Mouse (Mus musculus) liver, adult 2 months (tissue): ENCODE measurements at regions not wholly inside any gene's neighbourhood (a gene's known extent, or its start where the extent isn't known, plus 50 kb on each side); places are given as distances from the start of the nearest gene placed in this dataset.

Source experiments
- DNase-seq: peaks from one replicate; pipeline ENCODE4 v3.0.0-alpha.2; 2011; ENCODE audit warnings: low read depth, low spot score; ENCODE audit errors: extremely low read depth
- H3K27ac ChIP-seq: fragments of 200-500 bp; replicated peaks from 2 replicates; pipeline ENCODE4 v1.5.1; 2012; ENCODE audit warnings: low read depth, mild to moderate bottlenecking, control low read depth, inconsistent platforms, low read length; ENCODE audit not compliant: insufficient read depth
- H3K27me3 ChIP-seq: fragments of 200-500 bp; 2 replicates; pipeline ENCODE4 v1.6.1; 2012; ENCODE audit warnings: mild to moderate bottlenecking, moderate library complexity, low read length, inconsistent platforms; ENCODE audit not compliant: control insufficient read depth, insufficient read depth
- H3K36me3 ChIP-seq: fragments of 200-500 bp; 2 replicates; pipeline ENCODE4 v1.6.1; 2012; ENCODE audit warnings: low read length, inconsistent platforms; ENCODE audit not compliant: control insufficient read depth, insufficient read depth
- H3K4me1 ChIP-seq: fragments of 200-500 bp; 2 replicates; pipeline ENCODE4 v1.6.1; 2011; ENCODE audit warnings: low read length; ENCODE audit not compliant: control insufficient read depth, insufficient read depth
- H3K4me3 ChIP-seq: fragments of 200-500 bp; 2 replicates; pipeline ENCODE4 v1.5.1; 2011; ENCODE audit warnings: low read depth, mild to moderate bottlenecking, control low read depth, low read length, moderate library complexity; ENCODE audit not compliant: insufficient read depth
- H3K79me2 ChIP-seq: fragments of 200-500 bp; 2 replicates; pipeline ENCODE4 v1.6.1; 2012; ENCODE audit warnings: inconsistent platforms, mild to moderate bottlenecking, low read length, moderate library complexity; ENCODE audit not compliant: control insufficient read depth, insufficient read depth
- H3K9ac ChIP-seq: fragments of 200-500 bp; 2 replicates; pipeline ENCODE4 v1.6.1; 2012; ENCODE audit warnings: low read depth, mild to moderate bottlenecking, control low read depth, inconsistent platforms, low read length
- CTCF ChIP-seq: fragments of 200-500 bp; IDR thresholded peaks from 2 replicates; pipeline ENCODE4 v1.5.1; 2011; ENCODE audit warnings: low read depth, low read length, control low read depth
- POLR2A ChIP-seq: fragments of 200-500 bp; IDR thresholded peaks from 2 replicates; pipeline ENCODE4 v1.6.1; 2011; ENCODE audit warnings: low read length, control low read depth; ENCODE audit not compliant: insufficient read depth; ENCODE audit errors: extremely low read depth
- WGBS: fragments of 180-500 bp; shearing (Covaris S2); methylation state at CpG from one replicate; pipeline ENCODE4 v1.1.7; 2018; 5-methylcytosine and 5-hydroxymethylcytosine counted together

DNA sequence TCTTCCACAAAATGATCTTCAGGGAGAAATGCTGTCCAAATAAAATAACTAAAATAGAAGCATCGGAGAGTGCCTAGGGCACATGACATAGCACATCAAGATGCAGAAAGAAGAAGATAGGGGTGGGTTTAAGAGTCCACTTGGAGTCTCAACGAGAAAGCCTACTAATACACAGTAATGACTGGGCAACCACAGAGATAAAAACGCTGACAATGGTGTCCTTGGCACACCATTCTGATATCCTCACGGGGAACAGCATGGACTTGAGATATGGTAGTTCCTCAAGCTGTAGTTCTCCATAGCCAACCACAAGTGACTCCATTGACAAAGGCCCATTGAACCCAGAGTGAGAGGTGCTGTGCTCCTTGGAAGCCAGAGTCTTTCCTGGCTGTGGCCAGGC is 105.8 kb downstream of the Dad1 start:
- Histone ChIP-seq H3K4me1 (no peaks in the 10 kb centered on the region), H3K36me3 (no peaks in the 10 kb centered on the region), H3K27ac (no peak overlapping the region), H3K9ac (no peak overlapping the region), H3K27me3 (no peaks in the 10 kb centered on the region), H3K79me2 (no peaks in the 10 kb centered on the region), H3K4me3 (no peak overlapping the region)
- no peak for DNase-seq
- TF ChIP-seq CTCF (no peak), POLR2A (no peak)
- WGBS: 86% methylated on average over 4 of the region's 4 CpGs

DNA sequence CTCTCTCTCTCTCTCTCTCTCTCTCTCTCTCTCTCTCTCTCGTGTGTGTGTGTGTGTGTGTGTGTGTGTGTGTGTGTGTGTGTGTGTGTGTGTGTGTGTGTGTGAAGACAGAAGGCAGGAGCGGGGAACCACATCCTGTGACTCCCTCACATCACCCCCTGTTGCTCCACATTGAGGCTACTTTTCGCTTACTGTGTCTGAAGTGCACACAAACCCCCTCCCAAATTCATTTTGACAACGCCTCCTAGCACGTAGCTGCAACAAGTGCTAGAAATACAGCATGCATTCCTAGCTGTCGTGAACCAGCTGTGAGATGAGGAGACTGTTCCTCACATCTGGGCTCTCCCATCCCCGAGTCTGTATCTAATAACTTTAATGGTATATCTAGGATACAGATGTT is 106.4 kb downstream of the Dad1 start:
- Histone ChIP-seq H3K9ac (no peak overlapping the region), H3K4me1 (no peaks in the 10 kb centered on the region), H3K4me3 (no peak overlapping the region), H3K27me3 (no peaks in the 10 kb centered on the region), H3K27ac (no peak overlapping the region), H3K79me2 (no peaks in the 10 kb centered on the region), H3K36me3 (no peaks in the 10 kb centered on the region)
- WGBS: 90% methylated on average over 6 of the region's 7 CpGs
- no peak for TF ChIP-seq CTCF
- no peak for TF ChIP-seq POLR2A
- DNase-seq: no peak

DNA sequence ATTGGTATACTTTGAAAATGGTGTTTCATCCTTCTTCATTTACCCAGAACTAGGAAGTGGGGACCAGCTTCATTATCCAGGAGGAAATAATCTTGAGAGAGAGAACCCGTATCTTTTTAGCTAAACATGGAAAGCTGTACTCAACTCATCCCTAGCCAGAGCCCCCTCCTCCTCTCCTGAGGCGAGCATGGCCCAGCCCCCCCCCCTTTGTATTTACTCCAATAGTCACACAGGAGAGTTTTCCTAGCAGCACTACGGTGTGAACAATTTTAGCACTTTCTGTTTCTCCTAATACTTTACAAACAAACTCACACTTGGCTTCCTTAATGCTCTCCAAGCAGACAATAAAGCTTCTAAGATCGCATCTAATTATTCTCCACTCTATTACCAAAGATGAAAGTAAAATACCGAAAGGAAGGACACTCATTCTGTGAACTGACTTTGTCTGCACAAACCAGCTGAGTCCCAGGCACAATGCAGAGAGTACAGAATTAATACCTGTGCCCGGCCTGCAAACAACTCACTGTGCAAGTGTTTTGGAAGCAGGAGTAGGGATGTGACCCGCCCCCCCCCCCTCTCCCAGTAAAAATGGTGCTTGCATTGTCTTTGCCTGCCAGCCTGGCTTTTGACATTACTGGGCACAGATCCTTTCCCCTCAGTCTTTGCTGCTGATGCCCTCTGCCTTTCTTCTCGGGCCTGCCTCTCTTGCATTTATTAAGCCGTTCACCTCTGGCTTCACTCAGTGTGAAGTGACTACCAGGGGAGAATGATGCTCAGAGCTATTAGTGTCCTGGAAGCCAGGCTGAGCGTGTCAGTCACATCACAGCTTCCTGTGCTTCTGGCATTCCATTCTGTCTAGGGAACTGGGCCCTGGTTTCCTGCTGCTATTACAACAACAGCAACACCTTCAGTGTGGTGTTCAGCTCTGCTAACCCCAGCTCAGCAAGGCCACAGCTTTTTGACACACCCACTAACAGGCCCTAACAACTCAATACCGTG is 107.9 kb downstream of the Dad1 start:
- no peak for DNase-seq
- no peaks in the 10 kb centered on the region for H3K27me3 ChIP-seq
- no peak overlapping the region for H3K27ac ChIP-seq
- no peaks in the 10 kb centered on the region for H3K79me2 ChIP-seq
- no peaks in the 10 kb centered on the region for H3K4me1 ChIP-seq
- TF ChIP-seq CTCF (no peak), POLR2A (no peak)
- 62% methylated on average over 11 of the region's 11 CpGs for WGBS
- no peaks in the 10 kb centered on the region for H3K36me3 ChIP-seq
- H3K9ac ChIP-seq: no peak overlapping the region
- H3K4me3 ChIP-seq: no peak overlapping the region

DNA sequence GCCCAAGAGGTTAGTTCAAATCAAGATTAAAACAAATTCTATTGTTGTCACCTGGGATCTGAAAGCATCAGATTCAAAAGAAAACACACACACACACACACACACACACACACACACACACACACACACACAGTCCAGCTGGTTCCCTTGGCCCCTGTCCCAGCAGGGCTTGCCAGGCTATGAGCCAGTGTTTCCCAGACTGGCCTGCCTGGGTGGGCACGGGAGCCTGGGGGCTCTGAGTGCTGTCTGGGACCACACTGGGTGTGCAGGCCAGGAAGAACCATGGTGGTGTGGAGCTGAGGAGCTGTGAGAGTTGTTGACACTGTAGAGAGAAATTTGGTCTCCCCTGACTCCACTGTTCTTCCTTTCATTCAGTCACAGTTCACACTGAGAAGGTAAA is 110.1 kb downstream of the Dad1 start:
- H3K36me3 ChIP-seq: no peaks in the 10 kb centered on the region
- no peak overlapping the region for H3K27ac ChIP-seq
- DNase-seq: no peak
- WGBS: 75% methylated on average over 1 of the region's 1 CpGs
- no peaks in the 10 kb centered on the region for H3K27me3 ChIP-seq
- H3K4me1 ChIP-seq: no peaks in the 10 kb centered on the region
- no peak overlapping the region for H3K4me3 ChIP-seq
- TF ChIP-seq CTCF: no peak
- no peak for TF ChIP-seq POLR2A
- H3K79me2 ChIP-seq: no peaks in the 10 kb centered on the region
- H3K9ac ChIP-seq: no peak overlapping the region

DNA sequence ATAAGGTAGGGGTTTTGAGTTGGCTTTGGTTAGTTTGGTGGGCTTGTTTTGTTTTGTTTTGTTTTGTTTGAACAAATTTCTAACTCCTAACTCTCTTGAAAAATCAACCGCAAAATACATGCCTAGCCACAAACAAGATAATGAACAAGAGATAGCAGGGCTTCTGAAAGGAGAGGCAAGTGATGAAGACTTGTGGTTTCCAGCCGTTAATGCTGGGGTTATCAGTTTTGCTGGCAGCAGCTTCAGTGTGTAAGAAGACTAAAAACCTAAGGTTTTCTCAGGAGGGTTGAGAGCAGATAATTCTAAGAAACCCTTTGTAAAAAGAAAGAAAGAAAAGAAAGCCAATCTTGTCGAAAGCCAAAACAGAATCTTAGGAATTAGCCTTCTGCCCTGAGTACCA is 115.6 kb downstream of the Dad1 start:
- TF ChIP-seq CTCF: no peak
- no peak for TF ChIP-seq POLR2A
- Histone ChIP-seq H3K27me3 (no peaks in the 10 kb centered on the region), H3K4me3 (no peak overlapping the region), H3K79me2 (no peaks in the 10 kb centered on the region), H3K36me3 (no peaks in the 10 kb centered on the region), H3K4me1 (no peaks in the 10 kb centered on the region), H3K27ac (no peak overlapping the region), H3K9ac (no peak overlapping the region)
- WGBS: 78% methylated on average over 3 of the region's 3 CpGs
- DNase-seq: no peak

DNA sequence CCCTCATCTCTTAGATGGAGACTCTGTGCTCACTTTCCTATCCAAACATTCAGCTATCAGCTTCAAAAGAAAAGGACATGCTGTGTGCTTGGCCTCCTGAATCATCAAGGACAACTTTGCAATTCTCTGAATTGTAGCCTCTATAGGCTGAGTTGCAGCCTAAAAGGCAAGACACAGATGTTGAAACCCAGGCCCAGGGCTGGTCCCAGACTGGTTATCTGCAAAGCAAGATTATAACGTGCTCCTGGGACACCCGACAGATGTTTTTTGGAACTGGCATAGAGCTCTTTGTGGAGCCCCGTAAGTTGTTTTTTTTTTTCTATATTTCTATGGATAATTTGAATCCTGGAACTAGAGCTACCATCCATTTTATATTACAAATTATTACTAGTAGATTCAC is 117.4 kb downstream of the Dad1 start:
- DNase-seq: no peak
- no peaks in the 10 kb centered on the region for H3K4me1 ChIP-seq
- no peak overlapping the region for H3K4me3 ChIP-seq
- H3K36me3 ChIP-seq: no peaks in the 10 kb centered on the region
- no peak overlapping the region for H3K9ac ChIP-seq
- TF ChIP-seq POLR2A: no peak
- TF ChIP-seq CTCF: no peak
- no peak overlapping the region for H3K27ac ChIP-seq
- 92% methylated on average over 3 of the region's 3 CpGs for WGBS
- no peaks in the 10 kb centered on the region for H3K27me3 ChIP-seq
- no peaks in the 10 kb centered on the region for H3K79me2 ChIP-seq
